Mouse (Mus musculus) myocyte (in vitro differentiated cells): ENCODE measurements around the gene Snx5. TPM values are rescaled to one million over a fixed set of nuclear protein-coding genes. Genes with fewer than 3 reads are reported as not detected.

Source experiments
- H3K27me3 ChIP-seq: one replicate; pipeline ENCODE4 v1.6.1; 2011; ENCODE audit not compliant: control insufficient read depth, insufficient read depth, insufficient read length
- H3K36me3 ChIP-seq: one replicate; pipeline ENCODE4 v1.6.1; 2011; ENCODE audit not compliant: control insufficient read depth, insufficient read depth
- H3K4me2 ChIP-seq: one replicate; pipeline ENCODE4 v1.6.1; 2011; ENCODE audit warnings: low read depth, control low read depth
- H3K4me3 ChIP-seq: one replicate; pipeline ENCODE4 v1.5.1; 2011; ENCODE audit warnings: mild to moderate bottlenecking, control low read depth, moderate library complexity
- H3K79me2 ChIP-seq: one replicate; pipeline ENCODE4 v1.6.1; 2011; ENCODE audit not compliant: control insufficient read depth, insufficient read depth
- H3ac ChIP-seq: one replicate; pipeline ENCODE4 v1.6.1; 2011; ENCODE audit not compliant: control insufficient read depth, insufficient read length
- CEBPB ChIP-seq: IDR thresholded peaks from 2 replicates; pipeline ENCODE4 v1.6.1; 2011; ENCODE audit warnings: mild to moderate bottlenecking, moderate library complexity; ENCODE audit not compliant: poor library complexity, insufficient read depth, severe bottlenecking
- E2F4 ChIP-seq: IDR thresholded peaks from one replicate; pipeline ENCODE4 v1.6.1; 2011; ENCODE audit warnings: mild to moderate bottlenecking, control low read depth, moderate library complexity; ENCODE audit not compliant: insufficient read depth
- MAX ChIP-seq: IDR thresholded peaks from one replicate; pipeline ENCODE4 v1.6.1; 2011; ENCODE audit warnings: low read depth, mild to moderate bottlenecking, control low read depth
- MYOD1 ChIP-seq, 3 experiments: IDR thresholded peaks; one replicate each; pipeline ENCODE4 v1.6.1; 2011; ENCODE audit warnings: control low read depth in 2 of 3, low read depth in 2 of 3, mild to moderate bottlenecking in 2 of 3, moderate library complexity in 1 of 3; ENCODE audit not compliant: insufficient read length in 2 of 3, control insufficient read depth in 1 of 3
- MYOG ChIP-seq, 3 experiments: IDR thresholded peaks; one replicate each; pipeline ENCODE4 v1.6.1; 2011; ENCODE audit warnings: control low read depth in 2 of 3, low read depth in 2 of 3, mild to moderate bottlenecking in 2 of 3; ENCODE audit not compliant: insufficient read length in 2 of 3, control insufficient read depth in 1 of 3, insufficient read depth in 1 of 3
- POLR2A ChIP-seq: IDR thresholded peaks from one replicate; pipeline ENCODE4 v1.6.1; 2011; ENCODE audit warnings: low read depth, mild to moderate bottlenecking, control low read depth, moderate library complexity; ENCODE audit not compliant: insufficient read length
- POLR2AphosphoS2 ChIP-seq: IDR thresholded peaks from one replicate; pipeline ENCODE4 v1.6.1; 2011; ENCODE audit warnings: low read depth, control low read depth; ENCODE audit not compliant: insufficient read length
- REST ChIP-seq: IDR thresholded peaks from one replicate; pipeline ENCODE4 v1.6.1; 2011; ENCODE audit warnings: mild to moderate bottlenecking, control low read depth, moderate library complexity; ENCODE audit not compliant: insufficient read depth, insufficient read length
- SRF ChIP-seq: IDR thresholded peaks from one replicate; pipeline ENCODE4 v1.6.1; 2011; ENCODE audit warnings: low read depth; ENCODE audit not compliant: control insufficient read depth, insufficient read length
- TCF12 ChIP-seq: IDR thresholded peaks from one replicate; pipeline ENCODE4 v1.6.1; 2011; ENCODE audit warnings: mild to moderate bottlenecking, control low read depth; ENCODE audit not compliant: poor library complexity, insufficient read depth, severe bottlenecking
- TCF3 ChIP-seq: IDR thresholded peaks from one replicate; pipeline ENCODE4 v1.6.1; 2011; ENCODE audit warnings: low read depth, control low read depth; ENCODE audit not compliant: insufficient read length
- USF1 ChIP-seq: IDR thresholded peaks from one replicate; pipeline ENCODE4 v1.6.1; 2011; ENCODE audit warnings: low read depth, mild to moderate bottlenecking, control low read depth, moderate library complexity
- polyA plus RNA-seq: library from polyadenylated mRNA; unstranded; fragments of >200 nt; fragmentation: generic; extraction: Trizol; gene quantifications from one replicate; pipeline ENCODE4 v1.2.1, GENCODE M21; 2012; ENCODE audit warnings: missing spikeins

The Snx5 gene
- polyA plus RNA-seq, 1 experiment: 65.2 TPM

DNA sequence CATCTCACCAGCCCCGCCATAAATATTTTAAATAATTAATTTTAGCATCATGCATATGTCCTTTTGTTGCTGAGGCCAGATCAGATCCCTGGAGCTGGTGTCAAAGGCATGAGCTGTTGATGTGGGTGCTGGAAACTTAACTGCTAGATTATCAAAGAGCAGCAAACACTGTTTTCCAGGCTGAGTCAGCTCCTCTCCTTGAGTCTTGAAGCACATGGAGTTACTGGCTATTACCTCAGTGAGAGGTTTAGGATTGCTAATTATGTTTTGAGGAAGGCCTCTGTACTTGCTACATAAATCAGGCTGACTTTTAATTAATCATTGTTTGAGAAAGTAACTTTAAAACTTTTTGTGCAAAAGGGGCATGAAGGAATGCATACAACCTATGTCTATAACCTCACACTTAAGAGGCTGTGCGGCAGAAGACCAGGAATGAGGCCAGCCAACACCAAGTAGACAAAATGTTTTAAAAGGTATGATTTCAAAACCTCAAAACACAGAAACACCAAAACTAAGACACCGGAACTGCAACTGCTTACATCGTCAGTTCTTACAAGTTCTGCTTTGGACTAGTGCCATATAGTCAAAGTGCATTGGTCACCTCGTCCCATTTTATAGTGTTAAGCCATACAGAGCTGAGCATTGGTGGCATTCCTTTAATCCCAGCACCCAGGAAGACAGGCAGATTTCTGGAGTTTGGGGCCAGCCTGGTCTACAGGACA is 6.1 kb downstream of the Snx5 start:
- Histone ChIP-seq H3ac (no peak overlapping the region), H3K4me3 (no peak overlapping the region), H3K27me3 (no peaks in the 10 kb centered on the region), H3K4me2 (no peak overlapping the region), H3K36me3 (peaks cover 19% of the 10 kb centered on the region), H3K79me2 (peaks cover 99% of the 10 kb centered on the region)
- TF ChIP-seq POLR2A (no peak), MAX (no peak), USF1 (no peak), E2F4 (no peak), CEBPB (0 out of 2 replicates have a peak, but pooled peaks have one; percentile 13)

DNA sequence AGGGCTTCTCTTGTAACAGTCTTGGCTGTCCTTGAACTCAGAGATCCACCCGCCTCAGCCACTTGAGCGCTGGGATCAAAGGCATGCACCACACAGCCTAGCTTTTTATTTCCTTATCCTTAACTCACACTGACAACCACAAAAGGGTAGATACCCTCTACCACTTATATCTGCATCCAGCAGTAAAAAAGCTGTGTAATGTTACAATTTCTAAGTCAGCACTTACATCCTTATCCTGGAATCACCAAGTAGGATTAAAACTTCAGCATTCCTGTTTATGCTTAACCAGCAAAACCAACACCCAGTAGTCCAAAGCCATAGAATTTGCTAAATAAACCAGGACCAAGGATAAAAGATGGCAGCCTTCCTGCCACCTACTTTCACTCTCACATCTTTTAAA is 7.9 kb downstream of the Snx5 start:
- Histone ChIP-seq H3K27me3 (no peaks in the 10 kb centered on the region), H3K79me2 (peaks cover 96% of the 10 kb centered on the region), H3K4me3 (no peak overlapping the region), H3K4me2 (no peak overlapping the region), H3K36me3 (peaks cover 36% of the 10 kb centered on the region), H3ac (no peak overlapping the region)
- TF ChIP-seq E2F4: no peak
- TF ChIP-seq MYOG (IDR thresholded peaks at IDR 0.05; ENCODE audit: control insufficient read depth in 1 of 3, insufficient read depth in 1 of 3, insufficient read length in 2 of 3, low read depth in 2 of 3): no peak
- no peak for TF ChIP-seq TCF12
- TF ChIP-seq MYOD1 (IDR thresholded peaks at IDR 0.05; ENCODE audit: control insufficient read depth in 1 of 3, insufficient read length in 2 of 3, low read depth in 2 of 3): no peak
- no peak for TF ChIP-seq REST
- TF ChIP-seq POLR2A: no peak
- TF ChIP-seq POLR2AphosphoS2: no peak
- TF ChIP-seq MAX: no peak
- TF ChIP-seq TCF3: no peak
- no peak for TF ChIP-seq SRF
- TF ChIP-seq CEBPB: no peak
- TF ChIP-seq USF1: no peak

DNA sequence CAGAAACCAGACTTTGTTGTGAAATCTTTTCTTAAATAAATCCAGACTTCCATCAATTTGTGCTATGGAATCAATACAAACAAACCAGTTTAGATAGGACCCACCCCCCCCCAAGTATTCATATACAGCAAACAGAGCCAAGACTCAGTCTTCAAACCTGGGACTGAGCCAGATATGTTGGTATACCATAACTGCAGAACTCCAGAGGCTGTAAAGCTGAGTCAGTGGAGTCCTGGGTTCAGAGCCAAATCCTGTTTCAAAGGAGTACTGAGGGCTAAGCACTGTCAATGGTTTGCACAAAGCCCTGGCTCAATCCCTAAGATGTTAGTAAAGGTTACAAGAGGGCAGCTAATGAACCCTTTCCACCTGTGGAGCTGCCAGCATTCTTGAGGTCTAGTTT is 20.6 kb downstream of the Snx5 start:
- no peak overlapping the region for H3K4me2 ChIP-seq
- no peak for TF ChIP-seq TCF3
- no peak for TF ChIP-seq POLR2AphosphoS2
- TF ChIP-seq POLR2A: no peak
- TF ChIP-seq MYOG (IDR thresholded peaks at IDR 0.05; ENCODE audit: control insufficient read depth in 1 of 3, insufficient read depth in 1 of 3, insufficient read length in 2 of 3, low read depth in 2 of 3): no peak
- TF ChIP-seq CEBPB: no peak
- TF ChIP-seq SRF: no peak
- TF ChIP-seq USF1: no peak
- TF ChIP-seq E2F4: no peak
- no peak overlapping the region for H3ac ChIP-seq
- no peak overlapping the region for H3K4me3 ChIP-seq
- H3K36me3 ChIP-seq: peaks cover 59% of the 10 kb centered on the region
- no peaks in the 10 kb centered on the region for H3K79me2 ChIP-seq
- H3K27me3 ChIP-seq: no peaks in the 10 kb centered on the region

DNA sequence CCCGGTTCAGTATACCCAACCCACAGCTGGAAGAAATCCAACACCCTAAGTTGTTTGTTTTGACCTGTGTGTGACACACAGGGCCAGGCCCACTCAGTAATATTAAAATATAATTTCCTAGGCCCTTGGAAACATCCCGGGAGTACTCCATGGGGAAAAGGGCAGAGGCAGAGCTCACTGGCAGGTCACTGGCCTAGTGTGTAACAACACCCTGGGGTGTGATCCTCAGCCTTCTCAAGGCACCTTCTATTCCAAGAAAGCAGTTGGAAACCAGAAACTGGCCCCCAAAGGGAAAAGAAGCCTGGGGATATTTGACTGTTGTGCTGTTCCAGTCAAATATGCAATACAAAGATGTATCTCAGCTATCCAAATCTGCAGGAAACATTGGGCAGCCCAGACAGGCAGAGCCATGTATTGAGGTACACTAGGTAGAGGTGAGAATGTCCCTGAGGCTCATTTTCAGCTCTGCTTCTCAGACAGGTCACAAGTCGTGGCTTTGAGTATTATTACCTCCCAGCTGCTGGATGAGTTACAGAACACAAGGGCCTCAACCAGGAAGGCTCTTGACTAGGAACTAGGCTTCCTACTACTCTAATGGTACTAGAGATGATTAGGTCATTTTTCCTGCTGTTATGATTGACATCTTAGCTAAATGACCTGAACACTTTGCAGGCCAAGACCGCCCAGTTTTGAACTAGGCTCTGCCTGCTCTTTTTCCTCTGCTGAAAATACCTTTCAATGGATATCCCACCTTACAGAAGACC is 21.9 kb downstream of the Snx5 start:
- peaks cover 45% of the 10 kb centered on the region for H3K36me3 ChIP-seq

DNA sequence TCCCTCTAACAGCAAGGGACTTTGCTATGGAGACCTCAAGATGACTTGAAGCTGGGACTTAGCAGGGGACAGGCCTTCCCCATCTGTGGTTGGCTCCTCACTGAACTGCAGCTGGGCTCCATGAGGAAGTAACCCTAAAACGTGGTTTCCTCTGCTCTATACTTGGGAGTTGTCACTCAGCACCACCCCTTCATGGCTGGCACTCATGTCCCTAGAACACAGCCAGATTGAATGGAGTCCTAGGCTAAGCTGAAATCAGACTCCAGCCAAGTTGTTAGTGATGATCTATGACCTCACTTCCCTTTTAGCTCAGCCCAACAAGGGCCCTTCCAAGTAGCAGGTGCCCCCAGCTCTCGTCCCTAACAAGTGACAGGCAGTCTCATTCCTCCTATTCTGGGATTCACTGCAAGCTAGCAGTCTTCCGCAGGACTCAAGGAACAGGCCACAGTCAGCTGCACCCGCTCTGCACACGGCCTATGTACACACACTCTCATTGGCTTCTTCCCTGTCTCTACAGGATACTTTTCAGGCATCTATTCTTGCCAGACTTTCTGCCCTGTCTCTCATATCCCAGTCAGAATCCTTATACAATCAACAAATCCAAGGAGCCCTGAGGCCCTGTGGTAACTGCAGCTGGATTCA is 23.2 kb downstream of the Snx5 start:
- no peak overlapping the region for H3ac ChIP-seq
- no peak overlapping the region for H3K4me2 ChIP-seq
- H3K4me3 ChIP-seq: no peak overlapping the region
- peaks cover 32% of the 10 kb centered on the region for H3K36me3 ChIP-seq
- no peaks in the 10 kb centered on the region for H3K27me3 ChIP-seq
- no peaks in the 10 kb centered on the region for H3K79me2 ChIP-seq
- TF ChIP-seq MAX: no peak
- TF ChIP-seq POLR2AphosphoS2: peak; percentile 62
- TF ChIP-seq MYOD1 (IDR thresholded peaks at IDR 0.05; ENCODE audit: control insufficient read depth in 1 of 3, insufficient read length in 2 of 3, low read depth in 2 of 3): peak in 1 of 3 experiments; percentile 4

More for the DNA sequence above, 21.9 kb downstream of the Snx5 start:
- H3K4me3 ChIP-seq: no peak overlapping the region
- no peak for TF ChIP-seq MYOD1 (IDR thresholded peaks at IDR 0.05; ENCODE audit: control insufficient read depth in 1 of 3, insufficient read length in 2 of 3, low read depth in 2 of 3)
- no peak for TF ChIP-seq MAX
- TF ChIP-seq USF1: no peak
- no peak for TF ChIP-seq CEBPB
- no peak for TF ChIP-seq REST
- H3K79me2 ChIP-seq: no peaks in the 10 kb centered on the region
- H3ac ChIP-seq: no peak overlapping the region
- H3K4me2 ChIP-seq: no peak overlapping the region
- H3K27me3 ChIP-seq: no peaks in the 10 kb centered on the region
